Mouse (Mus musculus) urinary bladder, postnatal 25 days (tissue): ENCODE results near the gene Mpv17l2.

ENCODE experiments used
- DNase-seq: peaks from one replicate; pipeline ENCODE4 v3.0.0; 2022; ENCODE audit warnings: low spot score

The Mpv17l2 gene

GRCm38 (mm10) chr8:70750128-70750680 is 10.5 kb downstream of the Mpv17l2 start:
- no peak for DNase-seq

- DNase-seq, result no peak
These were observed 11.6 kb downstream of the Mpv17l2 start for GRCm38 (mm10) chr8:70749097-70749674.

- no peak for DNase-seq
These were observed 12.3 kb downstream of the Mpv17l2 start for GRCm38 (mm10) chr8:70748246-70749096.

- DNase-seq, result no peak
These were observed 13.4 kb downstream of the Mpv17l2 start for GRCm38 (mm10) chr8:70747211-70747890.

GRCm38 (mm10) chr8:70746676-70747075 is 14.1 kb downstream of the Mpv17l2 start:
- no peak for DNase-seq

- no peak for DNase-seq
These were observed 15.0 kb downstream of the Mpv17l2 start for GRCm38 (mm10) chr8:70745691-70746220.

- no peak for DNase-seq
These were observed 15.9 kb downstream of the Mpv17l2 start for GRCm38 (mm10) chr8:70744806-70745205.

- DNase-seq, result no peak
These were observed 16.8 kb downstream of the Mpv17l2 start for GRCm38 (mm10) chr8:70743656-70744590.

GRCm38 (mm10) chr8:70742981-70743655 is 17.6 kb downstream of the Mpv17l2 start:
- no peak for DNase-seq

- DNase-seq, result no peak
These were observed 18.6 kb downstream of the Mpv17l2 start for GRCm38 (mm10) chr8:70742176-70742575.

- DNase-seq, result no peak
These were observed 19.1 kb downstream of the Mpv17l2 start for GRCm38 (mm10) chr8:70741661-70742060.

- no peak for DNase-seq
These were observed 22.5 kb downstream of the Mpv17l2 start for GRCm38 (mm10) chr8:70738211-70738610.

- no peak for DNase-seq
These were observed 23.0 kb downstream of the Mpv17l2 start for GRCm38 (mm10) chr8:70737705-70738104.

- no peak for DNase-seq
These were observed 29.8 kb downstream of the Mpv17l2 start for GRCm38 (mm10) chr8:70730956-70731355.

- no peak for DNase-seq
These were observed 30.8 kb downstream of the Mpv17l2 start for GRCm38 (mm10) chr8:70729808-70730475.

GRCm38 (mm10) chr8:70726721-70727120 is 34.0 kb downstream of the Mpv17l2 start:
- DNase-seq, result no peak

GRCm38 (mm10) chr8:70725792-70726447 is 34.8 kb downstream of the Mpv17l2 start:
- no peak for DNase-seq

GRCm38 (mm10) chr8:70724216-70724615 is 36.5 kb downstream of the Mpv17l2 start:
- DNase-seq, result no peak

GRCm38 (mm10) chr8:70723486-70724210 is 37.1 kb downstream of the Mpv17l2 start, which contains the start of gene Pde4c:
Pde4c (plus strand) TSS chr8:70723720.
- DNase-seq, result no peak
